ENCODE assay signal across 7 mouse cellular contexts in genomic region chrX:52743781-52744180, GRCm38 (mm10). TPM values are rescaled to one million over a fixed set of nuclear protein-coding genes. Genes with fewer than 3 reads are reported as not detected.
DNase-seq lines count a peak whose midpoint lies in the region; ATAC-seq and TF ChIP-seq lines count a peak whose summit lies in the region.

No protein-coding gene starts in this region.

- peaks cover 7% of the 10 kb centered on the region for H3K4me1 ChIP-seq in forebrain, embryonic 15.5 days
- H3K4me1 ChIP-seq in lung, adult 2 months (ENCODE audit: control insufficient read depth, insufficient read depth, low read length), result no peaks in the 10 kb centered on the region

- DNase-seq in CD4-positive helper T cell, adult 2 months (ENCODE audit: low read depth, low spot score), result peak; percentile 23
- no peak for DNase-seq in adrenal gland, adult 2 months
- no peak for DNase-seq in adrenal gland, postnatal 14 days
- DNase-seq in lung, adult 2 months, result no peak

- peak overlapping the region; percentile 45 for H3K4me3 ChIP-seq in forebrain, embryonic 15.5 days
- no peak overlapping the region for H3K4me3 ChIP-seq in lung, adult 2 months (replicated peaks; ENCODE audit: extremely low read depth, low read depth, low read length)

- TF ChIP-seq CTCF in lung, adult 2 months (IDR thresholded peaks at IDR 0.05; ENCODE audit: insufficient read depth, low read length), result no peak

- H3K36me3 ChIP-seq in forebrain, embryonic 15.5 days, result no peaks in the 10 kb centered on the region

- WGBS in forebrain, embryonic 15.5 days, result 17% methylated on average over 15 of the region's 15 CpGs
- 28% methylated on average over 15 of the region's 15 CpGs for WGBS in lung, adult 2 months

- H3K9me3 ChIP-seq in forebrain, embryonic 15.5 days, result no peaks in the 10 kb centered on the region

- H3K9ac ChIP-seq in forebrain, embryonic 15.5 days (replicated peaks), result peak overlapping the region; percentile 36; the same call in 1 of the 2 replicates

- no peak overlapping the region for H3K27ac ChIP-seq in forebrain, embryonic 15.5 days (replicated peaks)

- peak overlapping the region; percentile 94 for H3K4me2 ChIP-seq in forebrain, embryonic 15.5 days (replicated peaks)

- TF ChIP-seq POLR2A in lung, adult 2 months (IDR thresholded peaks at IDR 0.05; ENCODE audit: borderline replicate concordance, extremely low read depth, low read depth, low read length), result no peak

- peak; percentile 34 for ATAC-seq in CD4-positive, CD25-positive, alpha-beta regulatory T cell, adult 4 months
- ATAC-seq in forebrain, embryonic 15.5 days (replicated peaks), result no peak
- ATAC-seq in megakaryocyte progenitor cell, adult 5-6 weeks (replicated peaks; ENCODE audit: poor library complexity), result peak; percentile 45; the same call in 1 of the 2 replicates

- H3K27me3 ChIP-seq in forebrain, embryonic 15.5 days, result peaks cover 4% of the 10 kb centered on the region; the same call in 1 of the 2 replicates

RNA-seq across cellular contexts. Expression of gene Ccdc160, which starts 47.2 kb away (rescaled TPM):
- polyA plus RNA-seq in CD4-positive, CD25-positive, alpha-beta regulatory T cell, adult 4 months (2017; shearing (Covaris generic)), result not detected
- polyA plus RNA-seq in forebrain, embryonic 15.5 days (2015; fragmentation: Nextera tagmentation; extraction: Ambion mirVana), result 2.3 and 3.0 TPM in 2 replicates
- not detected in 2 replicates for total RNA-seq in megakaryocyte progenitor cell, adult 5-6 weeks (2015)
- total RNA-seq in megakaryocyte progenitor cell, adult 5-6 weeks (2017), result not detected in 2 replicates
- total RNA-seq in adrenal gland, adult 2 months (2021), result 10 to 100 TPM; 13.7 to 34.5 TPM
- 0.24 and 0.32 TPM in 2 replicates for polyA plus RNA-seq in adrenal gland, adult 2 months (2012; rRNA removed)
- total RNA-seq in adrenal gland, postnatal 14 days (2021), result 15.5 and 18.1 TPM in 2 replicates
- polyA plus RNA-seq in lung, adult 2 months (2012; rRNA removed), result 0.17 and 0.20 TPM in 2 replicates
